Mouse (Mus musculus) brain, adult 10 weeks (tissue): ENCODE results near the gene Morf4l1. TPM values are rescaled to one million over a fixed set of nuclear protein-coding genes. Genes with fewer than 3 reads are reported as not detected.

Experiments used
- polyA plus RNA-seq: library from polyadenylated mRNA; stranded (reverse); fragments of 350-450 nt; fragmentation: Illumina TruSeq; extraction: RNeasy Lipid Tissue Mini Kit (QIAGEN cat#74804); gene quantifications from one replicate; pipeline ENCODE4 v1.2.3, GENCODE M21; 2015; ENCODE audit warnings: low read depth, low replicate concordance

Gene Morf4l1
- polyA plus RNA-seq, result 663 TPM

GRCm38 (mm10) chr9:90114567-90115307 lies at the start of gene Morf4l1:
Gene Morf4l1, minus strand, starts transcription at chr9:90114774.

GRCm38 (mm10) chr9:90162926-90163748 lies 48.6 kb upstream of the Morf4l1 start, which contains the start of gene Adamts7:
Gene Adamts7, plus strand, starts transcription at chr9:90163069.

GRCm38 (mm10) chr9:90053852-90054251 lies 60.7 kb downstream of the Morf4l1 start, which contains the start of gene Ctsh:
Gene Ctsh, plus strand, starts transcription at chr9:90054152.

Other genes starting within 250 kb of the Morf4l1 start
- gene Rasgrf1, start 204.9 kb downstream of the Morf4l1 start, polyA plus RNA-seq, result 201 TPM
- gene Ctsh, start 60.6 kb downstream of the Morf4l1 start, polyA plus RNA-seq, result 29.8 TPM
- gene Adamts7, start 48.3 kb upstream of the Morf4l1 start, polyA plus RNA-seq, result 0.70 TPM
- 7.6 TPM for gene Tbc1d2b, start 156.0 kb upstream of the Morf4l1 start, polyA plus RNA-seq